Mouse (Mus musculus) brain, embryonic 14.5 days (tissue): ENCODE data around the gene Trim7. TPM values are rescaled to one million over a fixed set of nuclear protein-coding genes. Genes with fewer than 3 reads are reported as not detected.

Experiments used
- DNase-seq: peaks from one replicate; pipeline ENCODE4 v3.0.0-alpha.2; 2011; ENCODE audit warnings: low read depth
- CTCF ChIP-seq: fragments of 200-500 bp; IDR thresholded peaks from 2 replicates; pipeline ENCODE4 v1.5.1; 2012; ENCODE audit warnings: inconsistent platforms, mild to moderate bottlenecking, moderate library complexity, borderline replicate concordance; ENCODE audit not compliant: insufficient read depth, insufficient read length; ENCODE audit errors: extremely low read depth
- POLR2A ChIP-seq: fragments of 200-500 bp; IDR thresholded peaks from 2 replicates; pipeline ENCODE4 v1.6.1; 2012; ENCODE audit warnings: mild to moderate bottlenecking, inconsistent platforms, borderline replicate concordance; ENCODE audit not compliant: poor library complexity, insufficient read depth, insufficient read length, severe bottlenecking; ENCODE audit errors: extremely low read depth
- polyA plus RNA-seq: library from polyadenylated mRNA; depleted of rRNA; stranded (reverse); fragments of >200 nt; gene quantifications from 2 replicates; pipeline ENCODE4 v1.2.3, GENCODE M21; 2012

Gene Trim7
- polyA plus RNA-seq, 1 experiment: 2.8 TPM

DNA sequence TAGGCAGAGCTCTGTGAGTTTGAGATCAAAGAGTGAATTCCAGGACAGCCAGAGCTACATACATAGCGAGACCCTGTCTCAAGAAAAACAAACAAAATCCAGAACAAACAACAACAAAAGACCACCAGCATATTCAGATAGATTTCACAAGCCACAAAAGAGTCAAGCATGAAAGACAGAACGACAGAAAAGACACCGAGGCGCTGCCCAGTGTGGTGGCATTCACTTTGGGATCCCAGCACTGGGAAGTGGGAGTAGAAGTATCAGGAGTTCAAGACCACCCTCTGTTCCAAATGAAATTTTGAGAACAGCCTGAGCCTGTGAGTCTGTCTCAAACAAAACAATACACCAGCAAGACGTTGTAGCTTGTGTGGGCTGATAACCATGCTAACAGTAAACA lies 20.9 kb downstream of the Trim7 start:
- TF ChIP-seq CTCF (no peak), POLR2A (no peak)
- DNase-seq: no peak

DNA sequence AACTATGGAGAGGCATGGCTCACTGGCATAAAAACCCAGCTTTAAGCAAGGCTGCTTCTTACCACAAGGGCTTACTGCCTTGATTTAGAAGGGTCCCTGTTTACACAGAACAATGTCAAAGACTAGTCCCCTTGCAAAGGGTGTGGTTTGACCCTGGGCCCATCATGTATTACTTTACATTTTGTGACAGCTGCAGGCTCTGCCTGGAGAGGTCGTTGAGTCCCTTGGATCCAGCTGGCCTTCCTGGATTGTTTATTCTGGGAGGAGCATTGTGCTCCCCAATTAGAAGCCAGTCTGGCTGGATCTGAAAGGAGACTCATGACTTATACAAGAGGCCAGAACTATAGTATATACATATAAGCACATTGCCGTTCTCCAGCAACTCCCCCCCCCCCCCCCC lies 24.3 kb downstream of the Trim7 start:
- TF ChIP-seq CTCF: no peak

DNA sequence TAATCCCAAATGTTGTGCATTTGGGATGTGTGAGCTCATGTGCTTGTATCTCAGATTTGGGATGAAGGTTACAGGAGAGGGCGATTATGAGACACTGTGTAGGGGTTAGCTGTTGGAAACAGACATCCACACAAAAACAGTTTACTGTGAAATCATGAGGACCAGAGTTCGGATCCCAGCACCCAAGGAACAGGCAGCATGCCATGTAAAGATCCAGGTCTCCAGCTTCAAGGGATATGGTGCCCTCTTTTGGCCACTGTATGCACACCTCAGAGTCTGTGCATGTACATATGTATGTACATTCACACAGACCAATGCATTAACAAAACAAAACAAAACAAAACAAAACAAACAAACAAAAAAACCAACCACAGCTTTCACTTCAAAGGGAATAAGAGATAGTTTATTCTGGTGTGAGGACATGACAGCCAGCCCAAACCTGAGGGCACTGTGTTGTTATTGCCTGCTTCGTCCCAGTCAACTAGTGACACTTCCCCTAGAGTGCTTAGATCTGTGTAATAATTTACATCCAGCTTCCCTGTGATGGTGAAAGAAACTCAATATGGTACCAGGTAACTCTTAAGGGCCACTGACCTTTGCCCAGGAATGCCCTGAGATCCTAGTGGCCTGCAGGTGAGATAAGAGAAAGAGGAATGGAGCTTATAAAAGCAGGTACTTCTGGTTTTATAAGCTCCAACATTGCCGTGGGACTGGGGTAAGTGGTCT lies 25.5 kb downstream of the Trim7 start:
- no peak for DNase-seq
- TF ChIP-seq POLR2A: no peak
- TF ChIP-seq CTCF: no peak

More for the DNA sequence above, 24.3 kb downstream of the Trim7 start:
- no peak for DNase-seq

DNA sequence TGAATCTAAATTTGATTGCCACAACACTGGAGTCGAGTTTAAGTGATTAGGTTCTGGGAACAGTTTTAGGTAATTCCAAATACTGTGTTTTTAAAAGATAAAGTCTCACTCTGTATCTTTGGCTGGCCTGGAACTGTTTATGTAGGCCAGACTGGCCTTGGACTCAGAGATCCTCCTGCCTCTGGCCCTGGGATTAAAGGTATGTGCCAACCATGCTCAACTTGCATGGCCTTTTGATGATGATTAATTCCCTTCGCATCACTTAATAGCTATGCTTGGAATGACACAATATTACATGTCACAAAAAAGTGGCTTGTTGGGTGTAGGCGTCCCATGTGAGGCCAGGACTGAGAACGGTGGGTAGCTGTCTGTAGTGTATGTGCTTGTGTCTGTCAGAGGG lies 26.2 kb downstream of the Trim7 start:
- TF ChIP-seq CTCF: no peak
- no peak for TF ChIP-seq POLR2A
- DNase-seq: no peak

DNA sequence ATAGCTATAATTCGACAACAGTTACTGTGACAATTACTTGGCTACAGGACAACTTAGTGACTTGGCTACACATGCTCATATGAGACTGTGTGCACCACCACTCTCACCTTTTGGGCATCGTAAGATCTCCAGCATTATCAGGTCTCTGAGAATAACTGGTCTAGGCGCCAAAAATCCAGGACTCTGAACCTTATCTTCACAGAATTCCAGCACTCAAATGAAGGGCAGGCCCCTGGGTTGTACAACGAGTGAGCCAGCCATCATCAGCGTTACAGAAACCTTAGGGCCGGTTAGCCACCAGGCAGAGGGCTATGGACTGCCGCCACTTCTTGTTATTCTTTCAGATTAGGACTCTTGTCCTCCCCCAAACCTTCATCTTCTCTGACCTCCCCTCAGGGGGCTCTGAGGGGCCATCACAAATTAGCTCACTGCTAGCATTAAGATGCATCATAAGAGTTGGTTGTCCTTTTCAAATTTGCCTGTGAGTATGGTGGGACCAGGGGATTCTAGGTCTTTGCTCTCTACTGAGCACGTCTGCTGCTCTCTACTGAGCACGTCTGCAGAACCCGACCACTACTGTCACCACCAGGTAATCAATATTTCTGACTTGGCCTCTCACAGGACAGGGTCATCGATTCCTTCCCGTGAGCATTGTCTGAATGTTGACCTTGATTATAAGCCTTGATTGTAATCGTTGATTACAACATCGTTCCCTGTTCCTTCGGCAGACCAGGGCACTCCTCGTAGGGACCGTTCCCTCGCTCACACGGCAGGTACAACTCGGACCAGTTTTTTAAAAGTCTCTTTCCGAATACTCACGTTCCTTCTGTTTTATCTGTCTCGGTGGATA lies 26.9 kb downstream of the Trim7 start:
- TF ChIP-seq CTCF (no peak), POLR2A (no peak)
- no peak for DNase-seq

DNA sequence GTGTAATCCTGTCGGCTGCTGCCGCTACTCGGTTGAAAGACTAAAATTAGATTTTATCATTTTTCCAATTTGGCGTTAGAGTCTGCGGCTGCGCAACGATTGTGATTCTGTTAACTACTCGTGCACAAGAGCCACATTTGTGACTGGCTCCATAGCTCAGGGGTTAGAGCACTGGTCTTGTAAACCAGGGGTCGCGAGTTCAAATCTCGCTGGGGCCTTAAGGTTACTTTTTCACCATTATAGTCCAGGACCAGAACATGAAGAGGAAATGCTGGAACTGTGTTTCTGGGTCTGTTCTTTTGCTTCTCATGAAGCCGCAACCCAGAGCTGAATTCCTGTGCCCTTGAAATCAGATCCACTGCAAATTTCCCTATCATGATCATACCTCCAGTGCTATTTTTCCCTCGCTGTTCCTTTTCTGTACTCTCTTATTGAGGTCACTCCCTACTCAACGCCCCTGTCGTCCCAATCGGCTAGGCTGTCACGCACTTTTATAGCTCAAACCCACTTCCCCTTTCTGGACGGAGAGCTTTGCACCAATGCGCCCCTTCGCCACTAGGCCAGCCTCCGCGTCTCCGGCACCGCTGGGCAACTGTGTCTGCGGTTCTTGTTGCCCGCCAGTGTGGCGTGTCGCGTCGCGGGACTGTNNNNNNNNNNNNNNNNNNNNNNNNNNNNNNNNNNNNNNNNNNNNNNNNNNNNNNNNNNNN lies 27.7 kb downstream of the Trim7 start:
- peak; percentile 22; the same call in 1 of the 2 replicates for TF ChIP-seq CTCF
- TF ChIP-seq POLR2A: no peak

DNA sequence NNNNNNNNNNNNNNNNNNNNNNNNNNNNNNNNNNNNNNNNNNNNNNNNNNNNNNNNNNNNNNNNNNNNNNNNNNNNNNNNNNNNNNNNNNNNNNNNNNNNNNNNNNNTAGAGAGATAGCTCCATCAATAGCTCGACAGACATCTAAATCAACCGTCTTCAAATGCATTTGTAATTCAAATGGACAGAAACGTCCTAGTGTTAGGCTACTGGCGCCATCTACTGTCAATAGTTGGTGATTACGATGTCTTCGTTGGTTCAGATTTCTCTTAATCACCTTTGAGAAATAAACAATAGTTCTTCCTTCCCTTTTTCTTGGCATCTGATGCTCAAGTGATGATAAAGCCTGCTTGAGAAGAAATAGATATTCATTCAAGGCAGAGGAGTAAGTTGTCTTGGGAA lies 33.1 kb downstream of the Trim7 start:
- peak; percentile 88 for DNase-seq
- peak; percentile 62; the same call in 1 of the 2 replicates for TF ChIP-seq CTCF
- no peak for TF ChIP-seq POLR2A

More for the DNA sequence above, 27.7 kb downstream of the Trim7 start:
- DNase-seq: peak; percentile 91

DNA sequence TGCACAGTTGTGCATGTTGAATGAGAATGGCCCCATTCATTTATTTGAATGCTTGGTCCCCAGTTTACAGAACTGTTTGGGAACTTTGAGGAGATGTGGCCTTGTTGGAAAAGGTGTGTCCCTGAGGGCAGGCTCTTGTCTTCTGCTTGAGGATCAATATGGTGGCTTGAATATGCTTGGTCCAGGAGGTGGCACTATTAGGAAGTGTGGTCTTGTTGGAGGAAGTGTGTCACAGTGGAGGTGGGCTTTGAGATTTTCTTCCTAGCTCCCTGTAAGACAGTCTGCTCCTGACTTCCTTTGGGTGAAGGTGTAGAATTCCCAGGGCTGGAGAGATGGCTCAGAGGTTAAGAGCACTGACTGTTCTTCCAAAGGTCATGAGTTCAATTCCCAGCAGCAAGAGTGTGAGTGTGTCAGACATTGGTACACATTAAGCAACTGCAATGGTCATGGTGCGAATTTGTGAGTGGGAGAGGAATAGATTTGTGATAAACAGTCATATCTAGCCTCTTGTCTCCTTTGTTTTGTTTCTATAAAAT lies 36.9 kb downstream of the Trim7 start:
- DNase-seq: no peak
- TF ChIP-seq CTCF: no peak
- TF ChIP-seq POLR2A: no peak

DNA sequence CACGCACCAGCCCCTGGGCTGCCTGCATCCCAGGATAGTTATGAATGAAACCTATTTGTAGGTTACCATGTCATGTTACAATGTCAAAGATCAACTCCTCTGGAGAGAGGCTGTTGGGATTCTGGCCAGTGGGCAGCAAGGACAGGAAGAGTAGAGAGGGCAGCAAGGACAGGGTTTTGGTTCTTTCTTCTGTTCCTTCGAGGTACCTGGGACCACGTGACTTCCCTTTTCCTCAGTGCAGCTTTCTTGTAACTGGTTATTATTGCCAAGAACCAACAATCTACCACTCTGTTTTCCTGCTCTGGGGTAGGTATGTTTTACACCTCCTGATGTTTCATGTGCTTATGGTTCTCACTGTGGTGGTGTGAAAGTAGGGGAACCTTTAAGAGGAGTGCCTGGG lies 37.9 kb downstream of the Trim7 start:
- DNase-seq: no peak
- TF ChIP-seq POLR2A: no peak
- no peak for TF ChIP-seq CTCF

DNA sequence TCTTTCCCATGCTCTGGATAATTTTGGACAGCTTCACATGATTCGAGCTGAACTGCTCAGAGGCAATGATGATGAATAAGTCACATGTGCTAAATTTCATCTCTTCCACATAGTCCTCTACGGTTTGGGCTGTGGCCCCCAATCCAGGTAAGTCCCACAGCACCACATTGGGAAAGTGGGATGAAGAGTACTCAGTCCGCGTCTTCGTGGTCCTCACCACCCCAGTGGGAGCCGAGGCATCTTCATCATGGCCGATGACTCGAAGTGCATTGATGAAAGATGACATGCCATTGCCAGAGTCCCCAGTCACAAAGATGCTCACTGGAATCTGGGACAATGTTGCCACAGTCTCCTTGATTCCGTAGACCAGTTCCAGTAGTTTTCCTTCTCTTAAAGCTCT lies 40.5 kb downstream of the Trim7 start:
- no peak for DNase-seq
- TF ChIP-seq POLR2A (no peak), CTCF (no peak)

DNA sequence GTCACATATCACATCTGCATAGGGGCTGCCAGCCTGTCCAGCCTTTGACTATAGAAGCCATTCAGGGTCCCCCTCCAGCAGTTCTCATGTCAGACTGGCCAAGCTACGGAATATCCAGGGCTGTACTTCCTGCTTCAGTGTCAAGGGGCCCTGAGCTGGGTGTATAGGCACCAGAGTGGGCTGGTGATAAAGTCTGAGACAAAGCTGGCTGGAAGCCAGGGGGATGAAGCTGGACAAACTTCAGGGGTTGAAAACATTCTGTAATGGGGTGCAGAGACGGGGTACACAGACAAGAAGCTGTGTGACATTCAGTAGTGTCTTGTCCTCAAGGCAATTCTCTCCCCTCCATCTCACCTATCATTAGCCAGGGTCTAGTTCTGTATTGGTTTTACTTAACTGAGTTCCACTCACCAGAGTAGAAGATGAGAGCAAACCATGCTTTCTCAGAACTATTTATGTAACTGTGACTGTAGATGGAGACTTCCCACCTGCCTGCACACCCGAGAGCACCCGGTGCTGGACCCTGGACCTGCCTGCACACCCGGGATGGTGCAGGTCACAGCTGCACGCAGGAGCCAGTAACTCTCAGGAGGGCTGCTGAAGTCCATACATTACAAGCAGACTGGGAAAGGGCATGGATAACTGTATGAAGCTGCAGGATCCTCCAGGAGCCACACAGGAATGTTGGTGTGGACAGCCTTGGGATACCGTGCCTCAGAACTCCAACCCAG lies 43.6 kb downstream of the Trim7 start:
- no peak for TF ChIP-seq POLR2A
- no peak for TF ChIP-seq CTCF

DNA sequence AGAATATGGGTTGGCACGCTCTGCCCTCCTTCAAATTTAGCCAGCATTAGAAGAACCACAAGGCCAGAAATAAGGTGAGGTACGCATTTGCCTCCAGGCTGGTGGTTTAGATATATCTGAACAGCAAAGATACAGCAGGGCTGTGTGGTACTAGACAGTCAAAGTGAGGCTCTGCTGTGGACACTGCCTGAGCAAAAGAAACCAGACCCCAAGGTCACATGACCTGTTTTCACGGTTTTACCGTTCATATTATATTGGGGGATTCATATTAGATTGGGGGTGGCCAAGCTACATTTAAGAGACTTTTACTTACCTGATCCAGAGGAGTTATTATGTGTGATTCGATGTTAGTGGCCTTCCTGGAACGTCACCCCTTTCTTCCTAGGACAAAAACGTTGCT lies 44.8 kb downstream of the Trim7 start:
- TF ChIP-seq CTCF: no peak
- no peak for TF ChIP-seq POLR2A
- no peak for DNase-seq

More for the DNA sequence above, 43.6 kb downstream of the Trim7 start:
- DNase-seq: no peak
